Mouse (Mus musculus) lung, postnatal 0 days (tissue): Measurements from ENCODE around the gene Stap2.

Experiments used
- CTCF ChIP-seq: IDR thresholded peaks from 2 replicates; pipeline ENCODE4 v1.5.1; 2016; ENCODE audit warnings: antibody characterized with exemption, mild to moderate bottlenecking
- EP300 ChIP-seq: IDR thresholded peaks from 2 replicates; pipeline ENCODE4 v1.6.1; 2016; ENCODE audit warnings: antibody characterized with exemption, mild to moderate bottlenecking, control low read depth

DNA sequence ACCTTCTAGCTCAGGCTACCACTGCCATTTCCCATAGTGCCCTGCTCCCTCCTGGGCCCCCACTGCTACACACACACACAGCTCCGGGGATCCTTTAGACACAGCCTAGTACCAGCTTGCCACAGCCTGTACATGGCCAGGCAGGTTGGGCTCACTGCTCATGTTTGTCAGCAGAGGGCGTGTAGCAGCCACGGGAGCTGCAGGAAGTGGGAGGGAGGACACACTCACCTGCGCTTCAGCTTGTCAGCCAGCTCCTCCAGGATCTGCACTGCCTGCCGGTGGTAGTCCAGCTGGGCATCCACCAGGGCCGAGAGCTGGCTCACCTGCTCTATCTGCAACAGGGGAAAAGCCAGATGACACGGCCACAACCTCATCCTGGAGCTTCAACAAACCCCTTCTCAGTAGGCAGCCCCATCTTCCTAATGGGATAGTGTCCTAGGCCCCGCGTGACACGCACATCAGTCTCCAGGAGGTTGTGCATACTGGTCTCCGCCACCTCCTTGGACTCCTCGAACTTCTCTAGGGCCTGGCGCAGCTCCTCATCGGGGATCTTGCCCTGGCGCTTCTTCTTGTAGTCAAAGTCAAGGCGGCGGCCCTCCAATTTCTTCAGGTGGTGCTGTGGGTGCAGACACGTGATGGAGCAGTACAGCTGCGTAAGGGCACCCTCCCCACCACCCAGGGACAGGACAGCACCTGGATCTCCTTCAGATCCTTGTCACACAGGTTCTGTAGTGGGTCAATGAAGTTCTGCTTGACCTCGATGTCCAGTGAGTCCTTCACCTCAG is 13.2 kb upstream of the Stap2 start:
- TF ChIP-seq EP300 (no peak), CTCF (peak; percentile 61)
